Mouse (Mus musculus): ENCODE measurements around the gene Pclaf. TPM values are rescaled to one million over a fixed set of nuclear protein-coding genes. Genes with fewer than 3 reads are reported as not detected.

The Pclaf gene
- polyA plus RNA-seq, 1 experiment from 2014 or later = 106 TPM

GRCm38 (mm10) chr9:65902879-65903278 lies 12.8 kb downstream of the Pclaf start:
- H3K4me1 ChIP-seq (ENCODE audit: control insufficient read depth, insufficient read depth, low read length) = no peaks in the 10 kb centered on the region
- no peaks in the 10 kb centered on the region for H3K27me3 ChIP-seq (replicated peaks; ENCODE audit: control insufficient read depth, insufficient read depth, low read length)
- H3K27ac ChIP-seq (replicated peaks; ENCODE audit: low read depth, low read length) = no peak overlapping the region
- ATAC-seq (ENCODE audit: low read depth) = no peak
- DNase-seq (ENCODE audit: low spot score) = no peak
- 90% methylated on average over 3 of the region's 3 CpGs for WGBS
- no peaks in the 10 kb centered on the region for H3K9me3 ChIP-seq (ENCODE audit: control insufficient read depth, low read length)
- no peak overlapping the region for H3K4me3 ChIP-seq (ENCODE audit: low read depth, low read length)
- H3K4me2 ChIP-seq (ENCODE audit: low read depth, low read length) = no peak overlapping the region
- no peak overlapping the region for H3K9ac ChIP-seq (ENCODE audit: low read depth, low read length)
- peaks cover 38% of the 10 kb centered on the region for H3K36me3 ChIP-seq (ENCODE audit: control insufficient read depth, insufficient read depth, low read length)

- peaks cover 34% of the 10 kb centered on the region for H3K36me3 ChIP-seq (ENCODE audit: control insufficient read depth, insufficient read depth, low read length)
- no peak overlapping the region for H3K9ac ChIP-seq (ENCODE audit: low read depth, low read length)
- no peak for ATAC-seq (ENCODE audit: low read depth)
- H3K27ac ChIP-seq (replicated peaks; ENCODE audit: low read depth, low read length) = no peak overlapping the region
- no peaks in the 10 kb centered on the region for H3K4me1 ChIP-seq (ENCODE audit: control insufficient read depth, insufficient read depth, low read length)
- H3K4me3 ChIP-seq (ENCODE audit: low read depth, low read length) = no peak overlapping the region
- DNase-seq (ENCODE audit: low spot score) = no peak
- H3K4me2 ChIP-seq (ENCODE audit: low read depth, low read length) = no peak overlapping the region
- H3K9me3 ChIP-seq (ENCODE audit: control insufficient read depth, low read length) = no peaks in the 10 kb centered on the region
- no peaks in the 10 kb centered on the region for H3K27me3 ChIP-seq (replicated peaks; ENCODE audit: control insufficient read depth, insufficient read depth, low read length)
Measured at GRCm38 (mm10) chr9:65903419-65903818, 13.4 kb downstream of the Pclaf start.

GRCm38 (mm10) chr9:65908394-65909300 lies 18.6 kb downstream of the Pclaf start, which contains the start of the genes Trip4 and Csnk1g1:
Trip4 (minus strand) TSS chr9:65908794.
Csnk1g1 (plus strand) TSS chr9:65908924.
- Histone ChIP-seq H3K36me3 (ENCODE audit: control insufficient read depth, insufficient read depth, low read length) (peaks cover 6% of the 10 kb centered on the region), H3K9ac (ENCODE audit: low read depth, low read length) (peak within 1 kb of the TSS; percentile 79), H3K27ac (replicated peaks; ENCODE audit: low read depth, low read length) (peak within 1 kb of the TSS; percentile 89), H3K4me3 (ENCODE audit: low read depth, low read length) (peak within 1 kb of the TSS; percentile 64), H3K4me2 (ENCODE audit: low read depth, low read length) (peak within 1 kb of the TSS; percentile 67), H3K4me1 (ENCODE audit: control insufficient read depth, insufficient read depth, low read length) (peaks cover 3% of the 10 kb centered on the region), H3K9me3 (ENCODE audit: control insufficient read depth, low read length) (no peaks in the 10 kb centered on the region), H3K27me3 (replicated peaks; ENCODE audit: control insufficient read depth, insufficient read depth, low read length) (no peaks in the 10 kb centered on the region)
- WGBS = under 1% methylated on average over 31 of the region's 38 CpGs
- peak; percentile 100 for DNase-seq (ENCODE audit: low spot score)
- ATAC-seq (ENCODE audit: low read depth) = peak; percentile 99

- Histone ChIP-seq H3K9ac (ENCODE audit: low read depth, low read length) (peak overlapping the region; percentile 79), H3K4me3 (ENCODE audit: low read depth, low read length) (peak overlapping the region; percentile 64), H3K27me3 (replicated peaks; ENCODE audit: control insufficient read depth, insufficient read depth, low read length) (no peaks in the 10 kb centered on the region), H3K4me1 (ENCODE audit: control insufficient read depth, insufficient read depth, low read length) (peaks cover 3% of the 10 kb centered on the region), H3K36me3 (ENCODE audit: control insufficient read depth, insufficient read depth, low read length) (0 out of 2 replicates have a peak, but pooled peaks cover 4% of the 10 kb centered on the region), H3K4me2 (ENCODE audit: low read depth, low read length) (peak overlapping the region; percentile 67), H3K9me3 (ENCODE audit: control insufficient read depth, low read length) (no peaks in the 10 kb centered on the region), H3K27ac (replicated peaks; ENCODE audit: low read depth, low read length) (peak overlapping the region; percentile 89)
- 1% methylated on average over 23 of the region's 34 CpGs for WGBS
- DNase-seq (ENCODE audit: low spot score) (peak; percentile 58), ATAC-seq (ENCODE audit: low read depth) (peak; percentile 56)
Measured at GRCm38 (mm10) chr9:65909301-65909801, 19.3 kb downstream of the Pclaf start.

- peaks cover 3% of the 10 kb centered on the region for H3K4me1 ChIP-seq (ENCODE audit: control insufficient read depth, insufficient read depth, low read length)
- peak overlapping the region; percentile 64 for H3K4me3 ChIP-seq (ENCODE audit: low read depth, low read length)
- ATAC-seq (ENCODE audit: low read depth) (no peak), DNase-seq (ENCODE audit: low spot score) (no peak)
- H3K4me2 ChIP-seq (ENCODE audit: low read depth, low read length) = peak overlapping the region; percentile 67
- no peaks in the 10 kb centered on the region for H3K27me3 ChIP-seq (replicated peaks; ENCODE audit: control insufficient read depth, insufficient read depth, low read length)
- no peaks in the 10 kb centered on the region for H3K9me3 ChIP-seq (ENCODE audit: control insufficient read depth, low read length)
- H3K27ac ChIP-seq (replicated peaks; ENCODE audit: low read depth, low read length) = 0 out of 2 replicates have a peak overlapping the region, but pooled peaks have one; percentile 89
- 5% methylated on average over 4 of the region's 4 CpGs for WGBS
- peak overlapping the region; percentile 79 for H3K9ac ChIP-seq (ENCODE audit: low read depth, low read length)
- H3K36me3 ChIP-seq (ENCODE audit: control insufficient read depth, insufficient read depth, low read length) = 0 out of 2 replicates have a peak, but pooled peaks cover 4% of the 10 kb centered on the region
Measured at GRCm38 (mm10) chr9:65909837-65910236, 19.8 kb downstream of the Pclaf start.

- DNase-seq (ENCODE audit: low spot score) = no peak
- no peak for ATAC-seq (ENCODE audit: low read depth)
- H3K9ac ChIP-seq (ENCODE audit: low read depth, low read length) = no peak overlapping the region
- 74% methylated on average over 2 of the region's 2 CpGs for WGBS
- H3K36me3 ChIP-seq (ENCODE audit: control insufficient read depth, insufficient read depth, low read length) = no peaks in the 10 kb centered on the region
- H3K4me1 ChIP-seq (ENCODE audit: control insufficient read depth, insufficient read depth, low read length) = peaks cover 3% of the 10 kb centered on the region
- H3K27ac ChIP-seq (replicated peaks; ENCODE audit: low read depth, low read length) = no peak overlapping the region
- H3K9me3 ChIP-seq (ENCODE audit: control insufficient read depth, low read length) = no peaks in the 10 kb centered on the region
- no peaks in the 10 kb centered on the region for H3K27me3 ChIP-seq (replicated peaks; ENCODE audit: control insufficient read depth, insufficient read depth, low read length)
- no peak overlapping the region for H3K4me3 ChIP-seq (ENCODE audit: low read depth, low read length)
- H3K4me2 ChIP-seq (ENCODE audit: low read depth, low read length) = no peak overlapping the region
Measured at GRCm38 (mm10) chr9:65913976-65914375, 23.9 kb downstream of the Pclaf start.

GRCm38 (mm10) chr9:65917015-65917414 lies 27.0 kb downstream of the Pclaf start:
- DNase-seq (ENCODE audit: low spot score) (no peak), ATAC-seq (ENCODE audit: low read depth) (no peak)
- Histone ChIP-seq H3K4me1 (ENCODE audit: control insufficient read depth, insufficient read depth, low read length) (no peaks in the 10 kb centered on the region), H3K9me3 (ENCODE audit: control insufficient read depth, low read length) (no peaks in the 10 kb centered on the region), H3K4me2 (ENCODE audit: low read depth, low read length) (no peak overlapping the region), H3K27ac (replicated peaks; ENCODE audit: low read depth, low read length) (no peak overlapping the region), H3K27me3 (replicated peaks; ENCODE audit: control insufficient read depth, insufficient read depth, low read length) (no peaks in the 10 kb centered on the region), H3K36me3 (ENCODE audit: control insufficient read depth, insufficient read depth, low read length) (no peaks in the 10 kb centered on the region), H3K4me3 (ENCODE audit: low read depth, low read length) (no peak overlapping the region), H3K9ac (ENCODE audit: low read depth, low read length) (no peak overlapping the region)
- 88% methylated on average over 1 of the region's 1 CpGs for WGBS

GRCm38 (mm10) chr9:65928456-65928855 lies 38.4 kb downstream of the Pclaf start:
- no peaks in the 10 kb centered on the region for H3K36me3 ChIP-seq (ENCODE audit: control insufficient read depth, insufficient read depth, low read length)
- no peak overlapping the region for H3K4me3 ChIP-seq (ENCODE audit: low read depth, low read length)
- 0 out of 2 replicates have a peak, but pooled peaks cover 2% of the 10 kb centered on the region for H3K4me1 ChIP-seq (ENCODE audit: control insufficient read depth, insufficient read depth, low read length)
- no peak overlapping the region for H3K4me2 ChIP-seq (ENCODE audit: low read depth, low read length)
- ATAC-seq (ENCODE audit: low read depth) (no peak), DNase-seq (ENCODE audit: low spot score) (no peak)
- no peak overlapping the region for H3K9ac ChIP-seq (ENCODE audit: low read depth, low read length)
- no peaks in the 10 kb centered on the region for H3K9me3 ChIP-seq (ENCODE audit: control insufficient read depth, low read length)
- H3K27ac ChIP-seq (replicated peaks; ENCODE audit: low read depth, low read length) = no peak overlapping the region
- H3K27me3 ChIP-seq (replicated peaks; ENCODE audit: control insufficient read depth, insufficient read depth, low read length) = no peaks in the 10 kb centered on the region
